Mouse (Mus musculus): ENCODE data around the gene Calu. TPM values are rescaled to one million over a fixed set of nuclear protein-coding genes. Genes with fewer than 3 reads are reported as not detected.
A peak's percentile ranks its signal among the peaks of the same experiment; 100 is the strongest.
"Not testable (repeated sequence)": the region's sequence is repeated elsewhere in the genome, so short reads cannot be mapped to it uniquely, and the experiment has no call there.

The Calu gene
- polyA plus RNA-seq, 1 experiment from 2014 or later: 384 TPM

- H3K4me1 ChIP-seq (ENCODE audit: control insufficient read depth, insufficient read depth, low read length): peaks cover 5% of the 10 kb centered on the region; the same call in 1 of the 2 replicates
- ATAC-seq (ENCODE audit: insufficient number of reproducible peaks, insufficient read depth, low FRiP score, low read depth): no peak
- no peak overlapping the region for H3K4me3 ChIP-seq (ENCODE audit: low read depth, low read length)
- H3K9ac ChIP-seq (replicated peaks; ENCODE audit: low read depth, low read length): no peak overlapping the region
- no peaks in the 10 kb centered on the region for H3K27me3 ChIP-seq (ENCODE audit: control insufficient read depth, insufficient read depth, low read length)
- H3K9me3 ChIP-seq (ENCODE audit: control insufficient read depth, low read depth, low read length): no peaks in the 10 kb centered on the region
- no peak overlapping the region for H3K27ac ChIP-seq (ENCODE audit: low read length)
- no peaks in the 10 kb centered on the region for H3K36me3 ChIP-seq (ENCODE audit: control insufficient read depth, insufficient read depth, low read length)
- 50% methylated on average over 3 of the region's 3 CpGs for WGBS
- no peak overlapping the region for H3K4me2 ChIP-seq (replicated peaks; ENCODE audit: low read depth, low read length)
These were observed 29.9 kb upstream of the Calu start for GRCm38 (mm10) chr6:29317941-29318340.

GRCm38 (mm10) chr6:29318879-29319278, 29.0 kb upstream of the Calu start, which contains the start of gene Fam71f1:
TSS of gene Fam71f1 (plus strand) at chr6:29319140.
- ATAC-seq (ENCODE audit: insufficient number of reproducible peaks, insufficient read depth, low FRiP score, low read depth): peak; percentile 73; the same call in 1 of the 2 replicates
- H3K4me1 ChIP-seq (ENCODE audit: control insufficient read depth, insufficient read depth, low read length): peaks cover 5% of the 10 kb centered on the region; the same call in 1 of the 2 replicates
- 39% methylated on average over 5 of the region's 5 CpGs for WGBS
- peak within 1 kb of the TSS; percentile 45; the same call in 1 of the 2 replicates for H3K27ac ChIP-seq (ENCODE audit: low read length)
- H3K9ac ChIP-seq (replicated peaks; ENCODE audit: low read depth, low read length): no peak within 1 kb of the TSS
- no peaks in the 10 kb centered on the region for H3K36me3 ChIP-seq (ENCODE audit: control insufficient read depth, insufficient read depth, low read length)
- no peaks in the 10 kb centered on the region for H3K9me3 ChIP-seq (ENCODE audit: control insufficient read depth, low read depth, low read length)
- no peaks in the 10 kb centered on the region for H3K27me3 ChIP-seq (ENCODE audit: control insufficient read depth, insufficient read depth, low read length)
- H3K4me2 ChIP-seq (replicated peaks; ENCODE audit: low read depth, low read length): no peak within 1 kb of the TSS
- no peak within 1 kb of the TSS for H3K4me3 ChIP-seq (ENCODE audit: low read depth, low read length)

GRCm38 (mm10) chr6:29321586-29321985, 26.3 kb upstream of the Calu start:
- Histone ChIP-seq H3K9ac (replicated peaks; ENCODE audit: low read depth, low read length) (no peak overlapping the region), H3K27me3 (ENCODE audit: control insufficient read depth, insufficient read depth, low read length) (no peaks in the 10 kb centered on the region), H3K27ac (ENCODE audit: low read length) (no peak overlapping the region), H3K4me1 (ENCODE audit: control insufficient read depth, insufficient read depth, low read length) (peaks cover 5% of the 10 kb centered on the region; the same call in 1 of the 2 replicates), H3K36me3 (ENCODE audit: control insufficient read depth, insufficient read depth, low read length) (no peaks in the 10 kb centered on the region), H3K4me2 (replicated peaks; ENCODE audit: low read depth, low read length) (no peak overlapping the region), H3K9me3 (ENCODE audit: control insufficient read depth, low read depth, low read length) (no peaks in the 10 kb centered on the region), H3K4me3 (ENCODE audit: low read depth, low read length) (no peak overlapping the region)
- WGBS: 81% methylated on average over 6 of the region's 6 CpGs
- ATAC-seq (ENCODE audit: insufficient number of reproducible peaks, insufficient read depth, low FRiP score, low read depth): no peak

DNA sequence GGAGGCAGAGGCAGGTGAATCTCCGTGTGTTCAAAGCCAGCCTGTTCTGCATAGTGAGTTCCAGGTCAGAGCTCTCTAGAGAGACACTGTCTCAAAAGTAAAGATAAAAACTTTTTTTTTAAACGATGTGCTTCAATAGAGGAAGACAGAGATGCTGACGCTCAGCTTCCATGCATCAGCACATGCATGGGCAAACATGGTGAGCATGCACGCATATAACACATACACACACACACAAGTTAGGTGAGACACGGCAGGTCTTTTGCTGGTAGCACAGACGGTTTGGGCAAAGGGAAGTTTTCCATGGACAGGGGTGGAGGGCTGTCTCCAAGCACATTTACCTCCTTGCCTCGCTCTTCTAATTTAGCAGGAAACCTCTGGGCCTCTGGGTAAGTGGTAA, 25.7 kb upstream of the Calu start:
- Histone ChIP-seq H3K4me1 (ENCODE audit: control insufficient read depth, insufficient read depth, low read length) (peaks cover 5% of the 10 kb centered on the region; the same call in 1 of the 2 replicates), H3K4me3 (ENCODE audit: low read depth, low read length) (no peak overlapping the region), H3K9ac (replicated peaks; ENCODE audit: low read depth, low read length) (no peak overlapping the region), H3K9me3 (ENCODE audit: control insufficient read depth, low read depth, low read length) (no peaks in the 10 kb centered on the region), H3K27ac (ENCODE audit: low read length) (no peak overlapping the region), H3K27me3 (ENCODE audit: control insufficient read depth, insufficient read depth, low read length) (no peaks in the 10 kb centered on the region), H3K36me3 (ENCODE audit: control insufficient read depth, insufficient read depth, low read length) (no peaks in the 10 kb centered on the region), H3K4me2 (replicated peaks; ENCODE audit: low read depth, low read length) (no peak overlapping the region)
- 93% methylated on average over 7 of the region's 7 CpGs for WGBS
- ATAC-seq (ENCODE audit: insufficient number of reproducible peaks, insufficient read depth, low FRiP score, low read depth): no peak

- no peak overlapping the region for H3K27ac ChIP-seq (ENCODE audit: low read length)
- H3K4me2 ChIP-seq (replicated peaks; ENCODE audit: low read depth, low read length): no peak overlapping the region
- no peaks in the 10 kb centered on the region for H3K27me3 ChIP-seq (ENCODE audit: control insufficient read depth, insufficient read depth, low read length)
- WGBS: 83% methylated on average over 4 of the region's 4 CpGs
- no peak overlapping the region for H3K9ac ChIP-seq (replicated peaks; ENCODE audit: low read depth, low read length)
- no peak overlapping the region for H3K4me3 ChIP-seq (ENCODE audit: low read depth, low read length)
- no peaks in the 10 kb centered on the region for H3K36me3 ChIP-seq (ENCODE audit: control insufficient read depth, insufficient read depth, low read length)
- no peaks in the 10 kb centered on the region for H3K9me3 ChIP-seq (ENCODE audit: control insufficient read depth, low read depth, low read length)
- peaks cover 5% of the 10 kb centered on the region; the same call in 1 of the 2 replicates for H3K4me1 ChIP-seq (ENCODE audit: control insufficient read depth, insufficient read depth, low read length)
- ATAC-seq (ENCODE audit: insufficient number of reproducible peaks, insufficient read depth, low FRiP score, low read depth): no peak
These were observed 25.1 kb upstream of the Calu start for GRCm38 (mm10) chr6:29322735-29323134.

DNA sequence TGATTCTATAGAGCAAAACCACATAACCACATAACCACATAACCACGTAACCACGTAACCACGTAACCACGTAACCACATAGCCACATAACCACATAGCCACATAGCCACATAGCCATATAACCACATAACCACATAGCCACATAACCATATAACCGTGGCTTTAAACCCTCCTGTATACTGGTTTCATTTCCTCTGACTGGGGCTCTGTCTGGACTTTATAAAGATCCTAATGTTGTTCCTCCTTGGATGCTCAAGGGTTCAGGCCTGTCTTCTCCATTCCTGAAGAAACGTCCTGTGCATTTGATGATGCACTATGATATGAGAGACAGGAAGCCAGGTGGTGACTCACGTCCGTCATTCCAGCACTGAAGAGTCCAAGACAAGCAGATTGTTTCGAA, 20.9 kb upstream of the Calu start:
- Histone ChIP-seq H3K27me3 (ENCODE audit: control insufficient read depth, insufficient read depth, low read length) (no peaks in the 10 kb centered on the region), H3K9me3 (ENCODE audit: control insufficient read depth, low read depth, low read length) (no peaks in the 10 kb centered on the region), H3K36me3 (ENCODE audit: control insufficient read depth, insufficient read depth, low read length) (no peaks in the 10 kb centered on the region), H3K9ac (replicated peaks; ENCODE audit: low read depth, low read length) (no peak overlapping the region), H3K27ac (ENCODE audit: low read length) (no peak overlapping the region), H3K4me1 (ENCODE audit: control insufficient read depth, insufficient read depth, low read length) (no peaks in the 10 kb centered on the region), H3K4me2 (replicated peaks; ENCODE audit: low read depth, low read length) (no peak overlapping the region), H3K4me3 (ENCODE audit: low read depth, low read length) (no peak overlapping the region)
- WGBS: 86% methylated on average over 9 of the region's 9 CpGs
- no peak for ATAC-seq (ENCODE audit: insufficient number of reproducible peaks, insufficient read depth, low FRiP score, low read depth)

DNA sequence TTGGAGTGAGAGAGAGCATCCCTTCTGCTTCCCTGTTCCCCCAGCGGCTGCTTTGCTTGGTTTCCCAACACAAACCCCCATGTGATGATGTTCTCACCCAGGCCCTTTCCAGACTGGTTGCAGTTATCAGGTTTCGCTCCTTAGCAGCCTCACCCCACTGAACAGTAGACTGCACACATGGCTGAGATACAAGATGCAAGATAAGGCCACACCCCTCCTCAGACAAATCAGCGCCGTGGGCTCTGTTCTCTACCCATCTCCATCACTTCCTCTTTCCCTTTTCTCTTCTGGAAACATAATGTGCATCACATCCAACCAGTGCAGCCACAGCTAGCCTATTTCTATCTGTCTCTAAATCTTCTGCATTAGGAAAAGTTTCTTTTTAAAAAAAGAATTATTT, 18.4 kb upstream of the Calu start:
- no peaks in the 10 kb centered on the region for H3K27me3 ChIP-seq (ENCODE audit: control insufficient read depth, insufficient read depth, low read length)
- H3K4me1 ChIP-seq (ENCODE audit: control insufficient read depth, insufficient read depth, low read length): no peaks in the 10 kb centered on the region
- H3K36me3 ChIP-seq (ENCODE audit: control insufficient read depth, insufficient read depth, low read length): no peaks in the 10 kb centered on the region
- no peak overlapping the region for H3K27ac ChIP-seq (ENCODE audit: low read length)
- no peak overlapping the region for H3K9ac ChIP-seq (replicated peaks; ENCODE audit: low read depth, low read length)
- ATAC-seq (ENCODE audit: insufficient number of reproducible peaks, insufficient read depth, low FRiP score, low read depth): no peak
- no peak overlapping the region for H3K4me3 ChIP-seq (ENCODE audit: low read depth, low read length)
- no peak overlapping the region for H3K4me2 ChIP-seq (replicated peaks; ENCODE audit: low read depth, low read length)
- WGBS: 59% methylated on average over 4 of the region's 4 CpGs
- no peaks in the 10 kb centered on the region for H3K9me3 ChIP-seq (ENCODE audit: control insufficient read depth, low read depth, low read length)

GRCm38 (mm10) chr6:29346512-29346911, 1.4 kb upstream of the Calu start:
- WGBS: 98% methylated on average over 2 of the region's 2 CpGs
- not testable (repeated sequence) for H3K9me3 ChIP-seq (ENCODE audit: control insufficient read depth, low read depth, low read length); H3K4me3 ChIP-seq (ENCODE audit: low read depth, low read length); H3K36me3 ChIP-seq (ENCODE audit: control insufficient read depth, insufficient read depth, low read length); H3K9ac ChIP-seq (replicated peaks; ENCODE audit: low read depth, low read length); H3K4me2 ChIP-seq (replicated peaks; ENCODE audit: low read depth, low read length); H3K4me1 ChIP-seq (ENCODE audit: control insufficient read depth, insufficient read depth, low read length); ATAC-seq (ENCODE audit: insufficient number of reproducible peaks, insufficient read depth, low FRiP score, low read depth); H3K27ac ChIP-seq (ENCODE audit: low read length); H3K27me3 ChIP-seq (ENCODE audit: control insufficient read depth, insufficient read depth, low read length)

- no peaks in the 10 kb centered on the region for H3K36me3 ChIP-seq (ENCODE audit: control insufficient read depth, insufficient read depth, low read length)
- H3K9ac ChIP-seq (replicated peaks; ENCODE audit: low read depth, low read length): peak overlapping the region; percentile 28
- peaks cover 5% of the 10 kb centered on the region; the same call in 1 of the 2 replicates for H3K4me1 ChIP-seq (ENCODE audit: control insufficient read depth, insufficient read depth, low read length)
- peak overlapping the region; percentile 99 for H3K4me3 ChIP-seq (ENCODE audit: low read depth, low read length)
- WGBS: 26% methylated on average over 7 of the region's 7 CpGs
- H3K9me3 ChIP-seq (ENCODE audit: control insufficient read depth, low read depth, low read length): no peaks in the 10 kb centered on the region
- H3K27ac ChIP-seq (ENCODE audit: low read length): peak overlapping the region; percentile 81
- no peaks in the 10 kb centered on the region for H3K27me3 ChIP-seq (ENCODE audit: control insufficient read depth, insufficient read depth, low read length)
- H3K4me2 ChIP-seq (replicated peaks; ENCODE audit: low read depth, low read length): peak overlapping the region; percentile 52
- ATAC-seq (ENCODE audit: insufficient number of reproducible peaks, insufficient read depth, low FRiP score, low read depth): no peak
These were observed 680 bp upstream of the Calu start for GRCm38 (mm10) chr6:29347189-29347588.
